Mouse (Mus musculus): ENCODE data around the gene Foxd4.
"Not testable (repeated sequence)": the region's sequence is repeated elsewhere in the genome, so short reads cannot be mapped to it uniquely, and the experiment has no call there.

Gene Foxd4

GRCm38 (mm10) chr19:24875129-24875870 lies 25.7 kb downstream of the Foxd4 start, which contains the start of gene Gm10053:
TSS of gene Gm10053 (plus strand) at chr19:24875686.
- DNase-seq (ENCODE audit: low spot score in 2 of 2) = not testable (repeated sequence)

DNA sequence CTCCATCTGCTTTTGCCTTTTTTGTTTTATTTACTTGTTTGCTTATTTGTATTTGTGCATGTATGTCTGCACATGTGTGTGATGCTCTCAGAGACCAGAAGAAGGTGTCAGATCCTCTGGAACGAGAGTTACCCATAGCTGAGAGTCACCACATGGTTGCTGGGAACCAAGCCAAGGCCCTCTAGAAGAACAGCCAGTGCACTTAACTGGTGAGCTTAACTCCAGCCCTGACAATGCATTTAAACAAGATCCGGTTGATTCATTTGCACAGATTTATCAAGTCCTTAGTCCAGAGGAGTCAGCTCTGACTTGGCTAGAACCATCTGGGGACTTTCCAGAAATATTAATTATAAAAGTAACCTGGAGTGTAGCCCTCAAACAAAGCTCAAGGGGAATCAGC lies 27.1 kb downstream of the Foxd4 start:
- DNase-seq (ENCODE audit: low spot score in 2 of 2) = no peak

DNA sequence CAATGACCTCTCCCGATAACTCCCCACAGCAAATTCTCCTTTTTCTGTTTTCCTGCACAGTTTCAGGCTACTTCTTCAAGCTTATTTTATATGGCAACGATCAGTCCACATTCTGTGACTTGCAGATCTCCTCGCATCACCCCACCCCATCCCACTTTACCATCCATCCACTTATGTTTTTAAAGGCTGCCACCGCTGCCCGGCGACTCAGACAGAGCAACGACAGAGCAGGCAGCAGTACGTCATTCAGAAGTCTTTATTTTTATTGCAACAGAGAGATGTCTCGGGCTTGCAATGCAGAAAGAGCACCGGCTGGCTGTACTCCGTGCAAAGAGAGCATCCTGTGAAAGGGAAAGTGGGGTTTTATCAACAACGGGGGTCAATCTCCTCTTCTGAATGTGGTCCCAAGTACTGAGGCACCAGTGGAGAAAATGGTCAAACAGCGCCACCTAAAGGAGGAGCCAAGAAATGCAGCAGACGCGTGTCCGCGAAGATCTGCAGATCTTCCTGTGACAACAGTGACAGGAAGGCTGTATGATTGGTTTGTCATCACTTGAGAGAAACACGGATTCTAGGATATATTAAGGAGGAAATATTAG lies 29.9 kb downstream of the Foxd4 start:
- DNase-seq (ENCODE audit: low spot score in 2 of 2) = peak; percentile 11 to 59

GRCm38 (mm10) chr19:24865436-24865835 lies 35.6 kb downstream of the Foxd4 start:
- no peak for DNase-seq (ENCODE audit: low spot score in 2 of 2)

- no peak for DNase-seq (ENCODE audit: low spot score in 2 of 2)
Observed at GRCm38 (mm10) chr19:24861612-24862451, 39.2 kb downstream of the Foxd4 start, which contains the start of gene Pgm5. TSS of gene Pgm5 (minus strand) at chr19:24861855.

- no peak for DNase-seq (ENCODE audit: low spot score in 2 of 2)
Observed at GRCm38 (mm10) chr19:24861276-24861611, 39.8 kb downstream of the Foxd4 start.

- no peak for DNase-seq (ENCODE audit: low spot score in 2 of 2)
Observed at GRCm38 (mm10) chr19:24851456-24852315, 49.3 kb downstream of the Foxd4 start.
